Comparison of ENCODE assay signal across 8 mouse cellular contexts in the genomic region with DNA sequence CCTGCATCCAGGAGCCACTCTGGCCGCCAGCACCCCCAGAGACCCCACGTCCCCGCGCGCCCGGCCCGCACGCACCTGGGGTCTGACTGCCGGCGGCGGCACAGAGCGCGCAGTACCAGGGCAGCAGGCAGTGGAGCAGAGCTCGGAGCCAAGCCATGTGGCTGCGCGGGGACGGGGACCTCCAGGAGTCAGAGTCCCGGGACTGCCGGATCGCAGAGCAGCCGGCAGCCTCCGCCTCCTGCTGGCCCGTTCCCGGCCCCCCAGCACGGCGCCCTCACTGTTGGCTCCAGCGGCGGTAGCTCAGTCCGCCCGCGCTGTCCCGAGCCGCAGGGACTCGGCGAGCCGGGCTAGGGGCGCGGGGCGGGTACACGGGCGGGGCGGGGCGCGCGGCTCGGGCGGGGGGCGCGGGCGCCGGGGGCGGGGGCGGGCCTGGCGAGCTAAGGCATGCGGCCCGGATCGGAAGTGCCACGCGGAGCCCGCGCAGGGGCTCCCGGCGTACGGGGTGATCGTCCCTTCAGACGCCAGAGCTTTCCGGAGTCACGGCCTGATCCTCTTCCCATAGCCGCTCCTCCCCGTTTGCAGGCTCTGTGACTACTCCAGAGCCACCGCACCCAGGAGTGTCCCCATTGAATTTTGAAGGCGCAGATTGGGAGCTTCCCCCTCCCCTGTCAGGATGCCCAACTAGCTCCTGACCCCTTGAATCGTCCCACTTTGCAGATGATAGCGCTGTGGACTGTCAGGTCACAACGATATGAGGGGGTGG. TPM values are rescaled to one million over a fixed set of nuclear protein-coding genes. Genes with fewer than 3 reads are reported as not detected.
DNase-seq lines count a peak whose midpoint lies in the region; ATAC-seq and TF ChIP-seq lines count a peak whose summit lies in the region.

A gene (minus strand): TSS at position 358 of the 763 bp plus-strand sequence.

- peak within 1 kb of the TSS; percentile 64 for H3K9ac ChIP-seq in heart, embryonic 16.5 days (ENCODE audit: low read length)
- peak within 1 kb of the TSS; percentile 77 for H3K9ac ChIP-seq in limb, embryonic 13.5 days

- no peak for DNase-seq in spleen, adult 2 months (ENCODE audit: low read depth in 1 of 2, low spot score in 2 of 2)
- DNase-seq in spleen, postnatal 36 days (ENCODE audit: low spot score in 2 of 2) = no peak
- peak; percentile 59 for DNase-seq in embryo, embryonic 10.5 days (ENCODE audit: low spot score)
- peak; percentile 71 for DNase-seq in neural tube, embryonic 10.5 days (ENCODE audit: extremely low spot score, low spot score)
- no peak for DNase-seq in spleen, adult 12 weeks (ENCODE audit: low spot score)

- 3% methylated on average over 53 of the region's 75 CpGs for WGBS in spleen, adult 2 months
- 1% methylated on average over 58 of the region's 75 CpGs for WGBS in heart, embryonic 16.5 days
- 1% methylated on average over 44 of the region's 75 CpGs for WGBS in limb, embryonic 13.5 days

- 0 out of 2 replicates have a peak within 1 kb of the TSS, but pooled peaks have one; percentile 24 for H3K27ac ChIP-seq in spleen, adult 2 months (ENCODE audit: insufficient read depth, low read length)
- H3K27ac ChIP-seq in heart, embryonic 16.5 days (ENCODE audit: low read length) = peak within 1 kb of the TSS; percentile 36; the same call in 1 of the 2 replicates
- peak within 1 kb of the TSS; percentile 52 for H3K27ac ChIP-seq in limb, embryonic 13.5 days

- H3K36me3 ChIP-seq in spleen, adult 2 months (ENCODE audit: control insufficient read depth, insufficient read depth, low read length) = no peaks in the 10 kb centered on the region
- H3K36me3 ChIP-seq in heart, embryonic 16.5 days (ENCODE audit: control insufficient read depth, insufficient read depth) = no peaks in the 10 kb centered on the region
- H3K36me3 ChIP-seq in limb, embryonic 13.5 days = no peaks in the 10 kb centered on the region

- H3K4me3 ChIP-seq in spleen, adult 2 months (ENCODE audit: extremely low read depth, insufficient read depth, insufficient read length) = peak within 1 kb of the TSS; percentile 25
- H3K4me3 ChIP-seq in heart, embryonic 16.5 days (ENCODE audit: low read length) = peak within 1 kb of the TSS; percentile 51
- peak within 1 kb of the TSS; percentile 63 for H3K4me3 ChIP-seq in limb, embryonic 13.5 days

- peak; percentile 68 for ATAC-seq in heart, embryonic 16.5 days (replicated peaks; ENCODE audit: extremely low read depth, insufficient read depth, low FRiP score)
- peak; percentile 78 for ATAC-seq in limb, embryonic 13.5 days (ENCODE audit: low FRiP score, low read depth)
- ATAC-seq in cerebellum, adult (ENCODE audit: insufficient number of reproducible peaks, low FRiP score, low TSS enrichment) = no peak

- H3K27me3 ChIP-seq in spleen, adult 2 months (ENCODE audit: control insufficient read depth, insufficient read depth, low read length) = peaks cover 4% of the 10 kb centered on the region; the same call in 1 of the 2 replicates
- peaks cover 5% of the 10 kb centered on the region; the same call in 1 of the 2 replicates for H3K27me3 ChIP-seq in heart, embryonic 16.5 days (ENCODE audit: control insufficient read depth, insufficient read depth, low read length)
- 0 out of 2 replicates have a peak, but pooled peaks cover 10% of the 10 kb centered on the region for H3K27me3 ChIP-seq in limb, embryonic 13.5 days

- peaks cover 3% of the 10 kb centered on the region; the same call in 1 of the 2 replicates for H3K4me1 ChIP-seq in spleen, adult 2 months (ENCODE audit: control insufficient read depth, insufficient read depth, insufficient read length)
- peaks cover 14% of the 10 kb centered on the region for H3K4me1 ChIP-seq in heart, embryonic 16.5 days (ENCODE audit: control insufficient read depth, insufficient read depth, low read length)
- H3K4me1 ChIP-seq in limb, embryonic 13.5 days = peaks cover 26% of the 10 kb centered on the region

- TF ChIP-seq POLR2A in spleen, adult 2 months (IDR thresholded peaks at IDR 0.05; ENCODE audit: low read depth, low read length) = no peak

- no peak for TF ChIP-seq CTCF in spleen, adult 2 months (IDR thresholded peaks at IDR 0.05; ENCODE audit: extremely low read depth, insufficient read depth, insufficient read length, insufficient replicate concordance)

- H3K4me2 ChIP-seq in heart, embryonic 16.5 days (ENCODE audit: low read depth, low read length) = peak within 1 kb of the TSS; percentile 75
- H3K4me2 ChIP-seq in limb, embryonic 13.5 days (replicated peaks) = peak within 1 kb of the TSS; percentile 85

- no peaks in the 10 kb centered on the region for H3K9me3 ChIP-seq in heart, embryonic 16.5 days (replicated peaks; ENCODE audit: control insufficient read depth, low read length)
- no peaks in the 10 kb centered on the region for H3K9me3 ChIP-seq in limb, embryonic 13.5 days

RNA-seq across cellular contexts. Expression of the gene that starts here (rescaled TPM):
- polyA plus RNA-seq in spleen, adult 2 months (2012; rRNA removed) = 6.9 and 7.0 TPM in 2 replicates
- polyA plus RNA-seq in heart, embryonic 16.5 days (2015; fragmentation: Nextera tagmentation; extraction: Ambion mirVana) = 1.8 TPM in 2 replicates
- 2.1 and 2.8 TPM in 2 replicates for polyA plus RNA-seq in limb, embryonic 13.5 days (2015; fragmentation: Nextera tagmentation; extraction: Ambion mirVana)

Comparison
In these comparisons a context has a peak if more than half of its experiments do, and no peak if none do; other contexts are left out.
1. DNase-seq: peak in embryo, embryonic 10.5 days (single experiment) and neural tube, embryonic 10.5 days (single experiment); none in spleen, adult 2 months (0 of 2), spleen, postnatal 36 days (0 of 2) and spleen, adult 12 weeks (single experiment).
2. Peak in every context shown above with its lines, with median percentiles within 50 percentile points of each other: H3K27ac ChIP-seq and H3K4me3 ChIP-seq.